Mouse (Mus musculus) T-cell, adult 2 months (primary cell): ENCODE data around the gene Clic6.
A peak's percentile ranks its signal among the peaks of the same experiment; 100 is the strongest.
"Not testable (repeated sequence)": the region's sequence is repeated elsewhere in the genome, so short reads cannot be mapped to it uniquely, and the experiment has no call there.

Source experiments
- DNase-seq: peaks from one replicate; pipeline ENCODE4 v3.0.0; 2022; ENCODE audit warnings: low spot score

Clic6 gene

GRCm38 (mm10) chr16:92472898-92473297 is 12.6 kb upstream of the Clic6 start:
- DNase-seq, result no peak

DNA sequence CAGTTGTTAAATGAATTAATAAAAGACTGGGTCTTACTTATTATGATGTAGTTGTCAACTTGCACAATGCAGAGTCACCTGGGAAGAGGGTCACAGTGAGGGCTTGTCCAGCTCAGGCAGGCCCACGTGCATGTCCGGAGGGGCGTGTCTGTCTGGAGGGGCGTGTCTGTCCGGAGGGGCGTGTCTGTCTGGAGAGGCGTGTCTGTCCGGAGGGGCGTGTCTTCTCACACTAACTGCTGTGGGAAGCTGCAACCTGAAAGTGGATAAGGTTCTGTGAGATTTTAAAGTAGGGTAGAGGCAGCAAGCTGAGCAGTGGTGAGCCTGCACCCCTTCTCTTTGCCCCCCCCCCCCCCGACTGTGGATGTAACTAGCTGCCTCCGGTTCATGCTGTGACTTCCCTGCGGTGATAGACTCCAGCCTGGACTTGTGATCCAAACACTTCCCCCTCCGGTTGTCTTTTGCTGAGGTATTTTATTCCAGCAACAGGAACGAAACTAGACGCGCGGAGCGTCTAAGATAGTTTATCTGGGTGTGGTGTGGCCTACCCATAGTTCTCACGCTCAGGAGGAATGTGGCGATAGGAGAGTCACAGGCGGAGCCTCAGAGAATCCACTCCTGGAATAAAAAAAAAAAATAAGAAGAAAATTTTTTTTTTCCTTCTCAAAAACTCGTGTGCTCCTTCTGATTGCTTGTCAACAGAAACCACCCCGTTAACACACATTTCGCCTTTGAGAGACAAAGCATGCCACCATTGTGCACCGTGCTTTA is 10.3 kb upstream of the Clic6 start:
- no peak for DNase-seq

- DNase-seq, result peak; percentile 29
Measured at GRCm38 (mm10) chr16:92478561-92479150, 6.9 kb upstream of the Clic6 start.

- no peak for DNase-seq
Measured at GRCm38 (mm10) chr16:92487086-92487485, 1.6 kb downstream of the Clic6 start.

DNA sequence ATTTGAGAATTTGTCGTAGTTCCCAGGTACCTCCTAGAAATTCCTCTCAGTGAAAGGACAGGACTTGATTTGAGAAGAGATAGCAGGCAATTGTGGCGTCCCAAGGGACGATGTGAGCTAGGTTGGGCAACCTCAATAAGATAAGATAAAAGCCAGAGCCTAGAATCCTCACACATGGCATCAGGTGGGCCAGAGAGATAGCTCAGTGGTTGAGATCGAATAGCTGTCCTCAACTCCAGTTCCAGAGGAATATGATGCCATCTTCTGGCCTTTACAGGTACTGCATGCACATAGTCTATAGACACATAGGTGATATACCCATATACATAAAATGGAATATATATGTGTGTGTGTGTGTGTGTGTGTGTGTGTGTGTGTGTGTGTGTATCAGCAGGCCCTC is 2.0 kb downstream of the Clic6 start:
- DNase-seq, result peak; percentile 16

DNA sequence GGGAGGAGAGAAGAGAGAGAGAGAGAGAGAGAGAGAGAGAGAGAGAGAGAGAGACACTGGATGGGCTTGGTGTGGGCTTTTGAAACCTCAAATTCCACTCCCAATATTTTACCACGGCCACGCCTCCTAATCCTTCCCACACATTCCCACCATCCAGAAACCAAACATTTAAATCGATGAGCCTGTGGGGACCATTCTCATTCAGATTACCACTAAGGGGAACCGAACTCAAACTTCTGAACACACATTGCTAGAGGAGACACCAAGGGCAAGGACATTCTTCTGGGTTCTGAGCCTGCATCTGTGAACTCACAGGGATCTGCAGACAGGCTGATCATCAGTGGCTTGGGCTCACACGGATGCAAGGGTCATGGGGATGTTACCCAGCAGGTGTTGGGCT is 2.9 kb downstream of the Clic6 start:
- DNase-seq, result no peak

- no peak for DNase-seq
Measured at GRCm38 (mm10) chr16:92489356-92489755, 3.8 kb downstream of the Clic6 start.

GRCm38 (mm10) chr16:92497851-92498588 is 12.5 kb downstream of the Clic6 start:
- no peak for DNase-seq

DNA sequence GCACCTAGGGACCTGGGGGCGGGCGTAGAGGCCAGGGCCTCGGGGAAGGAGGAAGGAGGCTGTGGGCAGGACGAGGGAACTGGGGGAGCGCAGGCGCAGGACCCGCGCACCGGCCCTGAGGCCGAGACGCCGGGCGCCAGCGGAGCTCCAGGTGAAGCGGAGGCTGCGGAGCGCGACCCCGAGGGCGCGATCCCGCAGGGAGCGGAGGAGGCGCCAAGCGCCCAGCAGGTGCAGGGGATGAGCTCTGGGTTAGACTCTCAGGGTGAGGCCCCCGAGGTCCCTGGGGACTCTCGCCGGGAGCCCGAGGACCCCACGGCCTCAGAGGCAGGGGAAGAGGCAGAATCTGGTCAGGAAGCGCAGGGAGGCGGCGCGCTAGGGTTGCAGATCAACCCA is 13.0 kb downstream of the Clic6 start:
- no peak for DNase-seq

DNA sequence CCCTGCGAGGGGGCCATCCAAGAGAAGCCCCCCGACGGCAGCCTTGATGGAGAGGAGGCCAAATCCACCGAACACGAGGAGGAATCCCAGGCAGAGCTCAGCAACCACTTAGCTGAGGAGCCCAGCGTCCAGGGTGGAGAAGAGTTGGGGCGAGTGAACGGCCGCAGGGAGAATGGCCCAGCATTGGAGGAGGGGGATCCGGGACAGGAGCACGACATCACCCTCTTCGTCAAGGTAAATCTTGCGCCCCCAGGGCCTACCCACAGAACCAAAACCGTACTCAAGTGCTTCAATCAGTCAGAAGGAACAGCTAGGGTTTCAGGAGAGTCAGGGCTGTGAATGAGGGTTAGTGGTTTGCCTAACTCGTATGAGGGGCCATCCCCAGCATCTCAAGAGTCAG is 13.8 kb downstream of the Clic6 start:
- no peak for DNase-seq

DNA sequence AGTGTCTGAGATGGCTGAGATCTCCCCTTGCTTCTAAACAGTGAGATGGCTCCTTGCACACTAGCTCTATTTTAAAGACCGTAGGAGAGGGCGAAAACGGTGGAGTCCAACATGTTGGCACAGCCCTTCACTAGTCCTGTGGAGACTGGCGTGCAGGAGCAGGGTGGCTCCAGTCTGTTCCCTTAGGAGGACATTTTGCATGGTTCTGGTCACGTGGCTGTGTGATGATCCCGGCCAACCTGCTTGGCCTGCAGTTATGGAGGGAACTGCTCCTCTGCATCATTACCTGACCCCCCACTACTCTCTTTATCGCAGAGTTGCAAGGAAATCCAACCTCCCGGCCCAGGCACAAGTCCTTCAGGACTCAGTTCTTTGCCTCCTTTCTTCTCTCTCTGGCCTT is 15.0 kb downstream of the Clic6 start:
- no peak for DNase-seq

- DNase-seq, result no peak
Measured at GRCm38 (mm10) chr16:92503105-92503504, 17.6 kb downstream of the Clic6 start.

DNA sequence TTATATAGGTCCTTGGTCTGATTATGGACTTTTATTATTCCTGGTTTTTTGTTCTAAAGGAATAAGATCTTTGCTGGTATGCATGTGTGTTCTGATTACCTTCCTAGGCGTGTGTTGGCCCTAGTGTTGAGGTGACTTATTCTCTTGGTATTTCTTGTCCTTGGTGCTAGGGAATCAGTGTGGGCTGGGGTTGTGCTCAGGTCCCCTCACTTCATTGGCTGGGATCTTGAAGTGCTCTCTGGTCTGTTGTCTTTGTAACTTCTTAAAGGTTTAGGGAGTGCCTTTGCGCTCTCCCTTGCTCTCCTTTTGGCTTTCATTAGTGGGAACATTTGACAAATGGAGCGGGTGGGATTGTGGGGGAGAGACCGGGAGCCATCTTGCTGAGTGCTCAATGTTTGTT is 22.0 kb downstream of the Clic6 start:
- no peak for DNase-seq

- no peak for DNase-seq
Measured at GRCm38 (mm10) chr16:92510835-92511772, 25.6 kb downstream of the Clic6 start.

- peak; percentile 7 for DNase-seq
Measured at GRCm38 (mm10) chr16:92511773-92512391, 26.3 kb downstream of the Clic6 start.

GRCm38 (mm10) chr16:92514896-92515295 is 29.4 kb downstream of the Clic6 start:
- DNase-seq, result not testable (repeated sequence)

- DNase-seq, result no peak
Measured at GRCm38 (mm10) chr16:92516139-92516538, 30.6 kb downstream of the Clic6 start.

DNA sequence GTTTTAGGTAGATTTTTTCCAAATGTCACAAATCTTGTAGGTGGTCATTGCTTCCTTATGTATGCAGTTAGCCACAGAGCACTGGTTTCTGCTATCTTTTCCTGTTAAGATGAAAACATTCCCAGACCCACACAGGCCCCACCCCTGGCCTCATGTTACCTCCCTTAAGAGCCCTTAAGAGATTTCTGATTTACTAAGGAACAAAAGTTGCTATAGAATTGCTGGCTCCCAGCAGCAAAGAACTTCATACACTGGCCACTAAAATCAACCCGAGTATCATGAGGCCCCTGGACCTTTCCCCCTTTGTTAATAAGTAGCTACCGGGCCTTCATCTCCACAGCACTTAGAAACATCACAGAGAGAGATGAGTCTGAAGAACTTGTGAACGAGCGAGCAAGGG is 33.2 kb downstream of the Clic6 start:
- DNase-seq, result no peak

- DNase-seq, result no peak
Measured at GRCm38 (mm10) chr16:92519820-92520492, 34.4 kb downstream of the Clic6 start.

- DNase-seq, result no peak
Measured at GRCm38 (mm10) chr16:92523351-92523750, 37.8 kb downstream of the Clic6 start.

- DNase-seq, result no peak
Measured at GRCm38 (mm10) chr16:92524651-92525050, 39.1 kb downstream of the Clic6 start.
